Mouse (Mus musculus) adrenal gland, adult 2 months (tissue): ENCODE results near the gene Sec24d. TPM values are rescaled to one million over a fixed set of nuclear protein-coding genes. Genes with fewer than 3 reads are reported as not detected.
"Not testable (repeated sequence)": the region's sequence is repeated elsewhere in the genome, so short reads cannot be mapped to it uniquely, and the experiment has no call there.

Experiments
- DNase-seq: peaks from one replicate; pipeline ENCODE4 v3.0.0; 2021
- polyA plus RNA-seq: library from polyadenylated mRNA; depleted of rRNA; stranded (reverse); fragments of >200 nt; gene quantifications from 2 replicates; pipeline ENCODE4 v1.2.3, GENCODE M21; 2012
- total RNA-seq, 2 experiments: library from RNA; stranded (reverse); gene quantifications; 2 replicates each; pipeline ENCODE4 v1.2.3; 2021

The Sec24d gene
- total and polyA plus RNA-seq, 3 experiments = 81.5 to 253 (median 181) TPM

DNA sequence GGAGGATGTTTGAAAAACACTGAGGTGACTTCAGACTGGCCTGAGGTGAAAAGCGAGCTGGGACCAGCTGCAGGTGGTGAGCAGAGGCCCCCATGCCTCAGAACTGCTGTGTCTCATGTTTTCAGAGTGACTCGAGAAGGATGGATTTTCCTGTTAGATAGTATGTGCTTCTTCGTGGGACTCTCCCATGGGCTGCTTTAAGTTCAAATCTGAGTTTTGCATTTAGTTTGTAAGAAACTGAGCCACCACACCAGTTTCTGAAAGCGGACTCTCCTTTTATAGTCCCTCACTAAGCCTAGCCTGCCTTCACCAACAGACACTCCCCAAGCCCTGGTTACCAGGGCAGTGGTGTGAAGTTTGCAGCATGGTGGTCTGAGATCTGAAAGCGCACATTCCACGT is 70.6 kb downstream of the Sec24d start:
- no peak for DNase-seq

DNA sequence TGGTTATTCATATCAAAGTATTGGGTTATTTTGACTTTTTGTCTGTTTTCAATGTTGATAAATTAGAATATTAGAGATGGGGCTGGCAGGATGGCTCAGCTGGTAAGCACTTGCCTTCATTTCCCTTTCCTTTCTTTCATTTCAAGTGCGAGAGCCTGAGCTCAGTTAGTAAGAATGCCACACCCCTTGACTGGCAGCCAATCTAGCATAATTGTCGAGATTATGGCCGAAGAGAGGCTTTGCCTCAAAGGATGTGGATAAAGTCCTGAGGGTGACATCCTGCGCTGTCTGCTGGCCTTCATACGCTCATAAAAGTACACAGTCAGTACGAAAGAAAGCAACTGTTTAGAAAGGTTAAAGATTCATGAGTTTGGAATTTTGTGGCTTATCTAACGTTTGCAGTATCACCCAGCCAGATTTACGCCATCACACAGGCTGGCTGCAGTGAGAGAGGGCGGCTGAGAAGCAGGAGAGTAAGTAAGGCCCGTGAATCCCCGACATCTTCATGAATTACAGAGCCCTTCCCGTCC is 71.5 kb downstream of the Sec24d start:
- DNase-seq = no peak

DNA sequence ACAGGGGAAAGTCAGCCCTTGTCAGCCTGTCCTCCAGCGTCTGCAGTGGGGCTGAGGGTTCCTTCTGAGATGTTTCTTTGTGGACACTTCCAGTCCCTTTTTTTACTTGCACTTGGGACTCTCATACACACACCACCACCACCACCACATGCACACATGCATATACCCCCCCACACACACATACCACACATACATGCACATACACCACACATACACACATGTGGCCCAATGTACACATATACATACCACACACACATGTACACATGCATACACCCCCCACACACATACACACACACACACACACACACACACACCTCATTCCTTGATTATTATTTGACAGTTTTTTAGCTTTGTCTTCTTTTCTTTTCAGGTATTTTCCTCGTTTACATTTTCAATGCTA is 73.8 kb downstream of the Sec24d start:
- no peak for DNase-seq

- DNase-seq = no peak
Observed at GRCm38 (mm10) chr3:123343690-123344089, 76.4 kb downstream of the Sec24d start.

- DNase-seq = no peak
Observed at GRCm38 (mm10) chr3:123348080-123348802, 81.0 kb downstream of the Sec24d start.

DNA sequence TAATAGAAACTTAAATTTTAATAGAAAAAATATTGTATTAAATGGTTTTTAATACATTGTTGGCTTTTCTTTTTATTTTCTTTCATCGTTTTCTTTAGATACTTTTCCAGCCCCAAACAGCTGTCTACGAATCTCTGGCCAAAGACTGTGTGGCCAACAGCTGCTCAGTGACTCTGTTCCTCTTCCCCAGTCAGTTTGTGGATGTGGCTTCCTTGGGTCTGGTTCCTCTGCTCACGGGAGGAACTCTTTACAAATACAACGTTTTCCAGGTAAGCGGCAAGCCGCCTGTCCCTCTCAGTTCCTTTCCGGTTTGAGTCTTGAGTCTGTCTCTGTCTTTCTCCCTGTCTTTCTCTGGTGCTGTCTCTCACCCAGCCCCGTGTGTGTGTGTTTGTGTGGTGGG is 83.3 kb downstream of the Sec24d start:
- no peak for DNase-seq

DNA sequence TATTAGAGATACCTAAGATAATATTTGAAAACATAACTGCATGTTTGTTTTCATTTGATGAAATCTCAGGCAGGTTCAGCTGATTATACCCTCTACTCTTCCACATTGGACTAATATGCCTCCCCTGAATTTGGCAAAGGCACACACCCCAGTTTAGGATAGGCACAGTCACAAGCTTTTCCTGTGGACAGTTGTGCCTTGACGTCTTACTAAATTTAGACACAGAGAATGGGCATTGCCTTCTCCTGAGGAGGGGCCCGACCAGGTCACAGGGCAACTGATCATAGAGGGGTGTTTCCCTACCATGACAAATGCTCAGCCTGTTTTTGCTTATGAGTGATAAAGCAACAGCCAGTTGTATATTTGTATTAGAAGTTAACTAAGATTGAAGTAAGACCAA is 84.3 kb downstream of the Sec24d start:
- no peak for DNase-seq

- no peak for DNase-seq
Observed at GRCm38 (mm10) chr3:123353183-123353582, 85.9 kb downstream of the Sec24d start.

DNA sequence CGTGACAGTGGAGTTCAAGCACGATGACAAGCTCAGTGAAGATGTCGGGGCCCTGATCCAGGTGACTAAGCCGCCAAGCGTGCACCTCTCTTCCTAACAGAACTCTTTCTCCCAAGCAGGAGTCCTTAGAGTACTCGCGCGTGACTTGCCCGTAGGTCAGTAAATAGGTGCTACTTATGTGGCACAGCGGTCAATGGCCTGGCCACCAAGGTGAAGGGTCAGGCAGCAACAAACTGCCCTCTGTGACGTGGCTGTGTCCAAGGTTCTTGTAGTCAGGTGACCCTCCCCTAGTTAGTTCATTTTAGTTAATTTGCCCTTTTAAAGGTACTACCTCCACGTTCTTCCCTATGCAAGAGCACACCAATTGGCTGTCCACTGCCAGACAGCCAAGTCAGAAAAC is 86.4 kb downstream of the Sec24d start:
- DNase-seq = no peak

DNA sequence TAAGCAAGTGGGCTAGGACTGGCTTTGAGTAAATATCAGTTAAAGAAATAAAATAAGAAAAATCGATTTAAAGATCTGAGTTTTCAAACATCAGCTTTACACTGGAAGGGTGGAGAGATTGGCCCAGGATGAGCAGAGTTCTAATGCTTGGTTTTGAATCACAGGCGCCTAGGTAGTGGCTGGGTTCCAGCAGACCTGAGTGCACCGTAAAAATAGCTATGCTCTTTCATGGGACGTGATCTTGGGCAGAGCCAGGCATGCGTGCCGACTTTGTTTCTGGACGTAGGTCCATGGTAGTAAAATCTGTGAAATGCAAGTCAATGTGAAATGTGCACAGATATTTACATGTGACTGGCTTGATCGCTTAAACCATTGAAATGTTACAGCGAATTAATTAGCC is 87.1 kb downstream of the Sec24d start:
- DNase-seq = no peak

GRCm38 (mm10) chr3:123356377-123356991 is 89.2 kb downstream of the Sec24d start:
- DNase-seq = no peak

- not testable (repeated sequence) for DNase-seq
Observed at GRCm38 (mm10) chr3:123366820-123367219, 99.6 kb downstream of the Sec24d start.

GRCm38 (mm10) chr3:123369161-123369560 is 101.9 kb downstream of the Sec24d start:
- peak; percentile 22 for DNase-seq

DNA sequence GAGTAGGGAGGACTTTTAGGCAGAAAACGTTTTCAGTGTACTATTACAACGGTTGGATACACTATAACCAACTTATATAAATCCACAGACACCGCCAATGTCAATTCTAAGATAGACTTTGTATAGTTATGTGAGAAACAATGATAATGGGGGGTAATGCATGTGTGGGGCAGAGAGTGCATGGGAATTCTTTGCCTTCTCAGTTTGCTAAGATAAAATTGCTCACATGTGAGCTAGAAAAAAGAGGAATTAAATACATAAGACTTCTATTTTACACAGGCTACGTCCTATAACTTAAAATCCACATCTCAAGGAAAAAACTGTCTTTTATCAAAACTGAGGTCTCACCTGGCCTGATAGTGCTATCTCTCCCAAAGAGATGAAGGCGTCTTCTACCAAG is 103.7 kb downstream of the Sec24d start:
- DNase-seq = no peak

GRCm38 (mm10) chr3:123371766-123372535 is 104.7 kb downstream of the Sec24d start:
- peak; percentile 74 for DNase-seq

DNA sequence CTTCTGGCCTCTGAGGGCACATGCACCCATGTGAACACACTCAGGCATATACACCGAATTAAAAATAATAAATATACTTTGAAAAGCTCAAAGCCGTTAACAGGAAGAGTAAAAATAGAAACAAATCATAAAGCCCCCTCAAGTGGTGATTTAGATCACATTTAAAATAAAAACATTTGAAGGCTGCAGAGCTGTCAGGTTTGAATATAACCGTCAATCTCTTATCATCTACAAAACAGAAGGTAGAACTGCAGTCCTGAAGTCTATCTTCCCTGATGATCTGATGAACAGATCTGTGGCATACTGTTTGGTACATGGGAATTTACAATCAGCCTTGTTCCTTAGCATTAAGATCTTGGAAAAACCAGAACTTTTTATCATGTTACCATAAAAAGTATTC is 109.3 kb downstream of the Sec24d start:
- no peak for DNase-seq

- DNase-seq = no peak
Observed at GRCm38 (mm10) chr3:123384435-123384834, 117.2 kb downstream of the Sec24d start.

- DNase-seq = no peak
Observed at GRCm38 (mm10) chr3:123385118-123385485, 117.8 kb downstream of the Sec24d start.

- peak; percentile 96 for DNase-seq
Observed at GRCm38 (mm10) chr3:123385486-123386156, 118.4 kb downstream of the Sec24d start, which contains the start of gene Mettl14. TSS of gene Mettl14 (minus strand) at chr3:123386108.

GRCm38 (mm10) chr3:123386157-123386780 is 119.0 kb downstream of the Sec24d start:
- DNase-seq = not testable (repeated sequence)

DNA sequence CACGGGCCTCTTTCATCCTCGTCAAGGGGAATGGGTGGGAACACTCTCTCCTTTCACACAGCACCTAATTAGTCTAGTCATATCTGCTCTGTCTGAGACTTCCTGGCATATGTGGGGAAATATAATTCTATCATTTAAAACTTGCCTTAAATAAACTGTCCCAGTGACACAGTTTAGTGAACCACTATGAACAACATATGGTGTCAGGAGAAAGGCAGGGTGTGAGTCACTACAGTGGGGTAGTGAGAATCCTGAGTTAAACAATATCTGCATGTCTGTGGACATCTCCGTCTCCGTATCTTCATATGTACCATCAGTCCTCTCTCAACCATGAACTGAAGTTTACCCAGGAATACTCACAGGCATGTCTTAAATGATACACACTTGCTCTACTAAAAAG is 123.9 kb downstream of the Sec24d start:
- no peak for DNase-seq

- no peak for DNase-seq
Observed at GRCm38 (mm10) chr3:123395611-123396010, 128.4 kb downstream of the Sec24d start.
